Mouse (Mus musculus): ENCODE measurements around the gene Lancl1. TPM values are rescaled to one million over a fixed set of nuclear protein-coding genes. Genes with fewer than 3 reads are reported as not detected.
A peak's percentile ranks its signal among the peaks of the same experiment; 100 is the strongest.

Lancl1 gene
- total and polyA plus RNA-seq, 3 experiments: 29.3 to 50.3 TPM; not detected in 1

DNA sequence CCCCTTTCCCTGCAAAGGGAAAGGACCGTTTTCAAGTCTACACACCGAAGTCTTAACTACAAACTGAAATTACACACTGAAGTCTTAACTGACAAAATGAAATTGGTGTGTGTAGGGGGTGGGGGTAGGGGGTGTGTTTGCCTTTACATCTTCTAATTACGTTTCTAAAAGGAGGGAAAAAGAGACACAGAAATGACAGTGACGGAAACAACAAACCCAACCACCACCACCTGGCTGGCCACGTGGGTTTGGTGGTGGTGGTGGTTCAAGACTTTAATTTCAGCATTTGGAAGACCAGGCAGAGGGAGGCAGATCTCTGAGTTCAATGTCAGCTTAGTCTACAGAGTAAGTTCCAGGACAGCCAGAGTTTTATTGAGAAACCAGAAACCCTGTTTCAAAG lies 411 bp upstream of the Lancl1 start (continued):
- TF ChIP-seq TAL1 (IDR thresholded peaks at IDR 0.05; ENCODE audit: low read length) (no peak), UBTF (IDR thresholded peaks at IDR 0.05; ENCODE audit: borderline replicate concordance, insufficient read depth, low read depth, low read length) (no peak), MAZ (IDR thresholded peaks at IDR 0.05; ENCODE audit: low read depth, low read length) (0 out of 2 replicates have a peak, but pooled peaks have one; percentile 8), JUND (IDR thresholded peaks at IDR 0.05; ENCODE audit: low read depth, low read length) (no peak), ZC3H11A (IDR thresholded peaks at IDR 0.05; ENCODE audit: low read depth, low read length) (no peak), ELF1 (IDR thresholded peaks at IDR 0.05; ENCODE audit: low read depth, low read length) (no peak), MXI1 (IDR thresholded peaks at IDR 0.05; ENCODE audit: low read depth, low read length) (peak; percentile 50; the same call in 1 of the 2 replicates), HCFC1 (IDR thresholded peaks at IDR 0.05; ENCODE audit: low read depth, low read length) (no peak), EP300 (IDR thresholded peaks at IDR 0.05; ENCODE audit: low read depth in 1 of 2, low read length in 2 of 2) (no peak), USF2 (IDR thresholded peaks at IDR 0.05; ENCODE audit: borderline replicate concordance in 1 of 2, insufficient read depth in 1 of 2, low read depth in 1 of 2, low read length in 2 of 2) (no peak), POLR2AphosphoS5 (IDR thresholded peaks at IDR 0.05; ENCODE audit: borderline replicate concordance, low read depth, low read length) (no peak)

- DNase-seq (ENCODE audit: low read depth, low spot score): no peak
- Histone ChIP-seq H3K36me3 (ENCODE audit: control insufficient read depth in 1 of 2, insufficient read depth in 2 of 2, low read length in 2 of 2) (peaks cover 0 to 5% of the 10 kb centered on the region in 2 experiments; a peak in 1 of 4 replicates), H3K27me3 (ENCODE audit: control insufficient read depth in 1 of 2, insufficient read depth in 2 of 2, low read length in 2 of 2) (no peaks in the 10 kb centered on the region), H3K9me3 (replicated peaks; ENCODE audit: insufficient read depth, low read length) (no peaks in the 10 kb centered on the region), H3K27ac (ENCODE audit: control insufficient read depth, low read depth, low read length) (no peak overlapping the region), H3K4me3 (ENCODE audit: control insufficient read depth in 1 of 2, insufficient read depth in 1 of 2, low read depth in 2 of 2, low read length in 2 of 2) (no peak overlapping the region), H3K4me1 (ENCODE audit: control insufficient read depth in 1 of 2, insufficient read depth in 2 of 2, low read length in 2 of 2) (peaks cover 0 to 4% of the 10 kb centered on the region in 2 experiments; a peak in 3 of 4 replicates), H3K9ac (ENCODE audit: control insufficient read depth, low read depth, low read length, poor library complexity, severe bottlenecking) (no peak overlapping the region), H3K79me2 (ENCODE audit: control insufficient read depth, insufficient read depth, low read length, poor library complexity) (peaks cover 7% of the 10 kb centered on the region; the same call in 1 of the 2 replicates)
- TF ChIP-seq GABPA (IDR thresholded peaks at IDR 0.05; ENCODE audit: low read depth, low read length): no peak
- 0 out of 2 replicates have a peak, but pooled peaks have one; percentile 36 for TF ChIP-seq MAFK (IDR thresholded peaks at IDR 0.05; ENCODE audit: borderline replicate concordance, low read depth, low read length)
Observed at GRCm38 (mm10) chr1:67037198-67037597, 1.5 kb downstream of the Lancl1 start.

DNA sequence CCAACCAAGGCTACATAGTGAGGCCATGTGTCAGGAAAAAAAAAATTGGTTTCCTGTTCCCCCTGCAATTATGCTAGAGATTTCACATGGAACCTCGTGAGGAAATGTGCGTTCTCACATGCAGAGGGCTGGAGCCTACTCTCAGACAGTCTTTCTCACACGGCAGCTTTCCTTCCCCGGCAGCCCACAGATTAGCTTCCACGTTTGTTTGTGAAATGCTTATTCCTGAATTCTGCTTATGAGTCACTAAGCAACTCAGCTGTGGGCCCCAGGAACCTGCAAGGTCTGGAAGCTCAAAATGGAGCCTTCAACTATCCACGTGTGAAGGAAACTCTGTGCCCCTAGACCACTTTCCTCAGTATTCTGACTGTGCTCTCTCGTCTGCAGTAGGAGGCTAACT lies 5.4 kb downstream of the Lancl1 start:
- no peak overlapping the region for H3K9ac ChIP-seq (ENCODE audit: control insufficient read depth, low read depth, low read length, poor library complexity, severe bottlenecking)
- H3K27me3 ChIP-seq (ENCODE audit: control insufficient read depth in 1 of 2, insufficient read depth in 2 of 2, low read length in 2 of 2): no peaks in the 10 kb centered on the region
- H3K79me2 ChIP-seq (ENCODE audit: control insufficient read depth, insufficient read depth, low read length, poor library complexity): peaks cover 4% of the 10 kb centered on the region; the same call in 1 of the 2 replicates
- no peak for DNase-seq (ENCODE audit: low read depth, low spot score)
- H3K36me3 ChIP-seq (ENCODE audit: control insufficient read depth in 1 of 2, insufficient read depth in 2 of 2, low read length in 2 of 2): peaks cover 3 to 4% of the 10 kb centered on the region in 2 experiments; a peak in 2 of 4 replicates
- H3K27ac ChIP-seq (ENCODE audit: control insufficient read depth, low read depth, low read length): no peak overlapping the region
- H3K4me3 ChIP-seq (ENCODE audit: control insufficient read depth in 1 of 2, insufficient read depth in 1 of 2, low read depth in 2 of 2, low read length in 2 of 2): no peak overlapping the region
- TF ChIP-seq EP300 (IDR thresholded peaks at IDR 0.05; ENCODE audit: low read depth in 1 of 2, low read length in 2 of 2): no peak
- TF ChIP-seq ZC3H11A (IDR thresholded peaks at IDR 0.05; ENCODE audit: low read depth, low read length): no peak
- no peak for TF ChIP-seq TCF12 (IDR thresholded peaks at IDR 0.05; ENCODE audit: low read depth, low read length)
- no peak for TF ChIP-seq NRF1 (IDR thresholded peaks at IDR 0.05; ENCODE audit: insufficient read depth, low read depth, low read length, poor library complexity, severe bottlenecking)
- H3K9me3 ChIP-seq (replicated peaks; ENCODE audit: insufficient read depth, low read length): no peaks in the 10 kb centered on the region
- peaks cover 0 to 4% of the 10 kb centered on the region in 2 experiments; a peak in 3 of 4 replicates for H3K4me1 ChIP-seq (ENCODE audit: control insufficient read depth in 1 of 2, insufficient read depth in 2 of 2, low read length in 2 of 2)

Measured in MEL (cell line).